Mouse (Mus musculus): ENCODE results near the gene Tomm40l. TPM values are rescaled to one million over a fixed set of nuclear protein-coding genes. Genes with fewer than 3 reads are reported as not detected.

Tomm40l gene
- polyA plus RNA-seq, 1 experiment = 26.9 TPM

GRCm38 (mm10) chr1:171187851-171188700, 34.2 kb downstream of the Tomm40l start:
- TF ChIP-seq CTCF (IDR thresholded peaks at IDR 0.05; ENCODE audit: borderline replicate concordance, insufficient read depth, low read length) (no peak), POLR2A (IDR thresholded peaks at IDR 0.05; ENCODE audit: low read depth, low read length) (no peak)
- Histone ChIP-seq H3K4me3 (ENCODE audit: insufficient read depth, low read length) (no peak overlapping the region), H3K27ac (ENCODE audit: insufficient read depth, low read length) (no peak overlapping the region), H3K4me1 (ENCODE audit: control insufficient read depth, insufficient read depth, low read length) (peaks cover 7% of the 10 kb centered on the region; the same call in 1 of the 2 replicates)

GRCm38 (mm10) chr1:171185655-171186054, 36.7 kb downstream of the Tomm40l start:
- no peak overlapping the region for H3K4me3 ChIP-seq (ENCODE audit: insufficient read depth, low read length)
- TF ChIP-seq CTCF (IDR thresholded peaks at IDR 0.05; ENCODE audit: borderline replicate concordance, insufficient read depth, low read length) (no peak), POLR2A (IDR thresholded peaks at IDR 0.05; ENCODE audit: low read depth, low read length) (no peak)
- H3K27ac ChIP-seq (ENCODE audit: insufficient read depth, low read length) = no peak overlapping the region
- H3K4me1 ChIP-seq (ENCODE audit: control insufficient read depth, insufficient read depth, low read length) = peaks cover 7% of the 10 kb centered on the region; the same call in 1 of the 2 replicates

DNA sequence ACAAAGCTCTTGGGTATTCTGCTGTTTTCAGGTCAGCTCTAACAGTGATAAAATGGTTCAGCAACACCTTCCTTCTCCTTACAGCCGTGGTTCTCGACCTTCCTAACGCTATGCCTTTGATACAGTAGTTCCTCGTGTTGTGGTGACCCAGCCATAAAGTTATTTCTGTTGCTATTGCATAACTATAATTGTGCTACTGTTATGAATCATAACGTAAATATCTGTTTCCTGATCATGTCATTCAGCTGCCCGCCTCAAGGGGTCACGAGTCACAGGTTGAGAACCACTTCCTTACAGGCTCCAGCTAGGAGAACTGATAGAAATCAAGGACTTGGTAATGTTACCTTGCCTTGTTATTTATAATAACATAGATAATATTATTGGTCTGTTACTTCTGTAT, 38.0 kb downstream of the Tomm40l start:
- Histone ChIP-seq H3K4me1 (ENCODE audit: control insufficient read depth, insufficient read depth, low read length) (peaks cover 3% of the 10 kb centered on the region; the same call in 1 of the 2 replicates), H3K4me3 (ENCODE audit: insufficient read depth, low read length) (no peak overlapping the region)
- TF ChIP-seq POLR2A (IDR thresholded peaks at IDR 0.05; ENCODE audit: low read depth, low read length) (no peak), CTCF (IDR thresholded peaks at IDR 0.05; ENCODE audit: borderline replicate concordance, insufficient read depth, low read length) (no peak)

DNA sequence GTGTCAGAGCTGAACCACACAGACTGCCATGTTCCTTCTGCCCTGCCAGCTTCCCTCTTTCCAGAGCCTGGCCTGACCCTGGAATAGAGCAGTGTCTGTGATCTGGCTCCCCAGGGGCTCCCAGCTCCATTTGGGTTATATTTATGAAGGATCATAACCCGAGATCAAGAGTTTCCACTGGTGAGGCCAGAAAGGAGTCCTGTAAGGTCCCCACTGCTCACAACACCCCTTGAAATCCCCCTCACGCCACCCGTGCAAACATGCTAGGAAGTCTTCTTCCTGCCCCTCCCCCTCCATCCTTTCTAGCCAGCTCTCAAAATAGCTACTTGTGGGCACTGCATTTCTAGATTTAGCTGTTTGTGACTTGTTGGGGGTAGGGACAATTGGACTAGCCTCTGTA, 38.7 kb downstream of the Tomm40l start:
- Histone ChIP-seq H3K4me1 (ENCODE audit: control insufficient read depth, insufficient read depth, low read length) (peaks cover 3% of the 10 kb centered on the region; the same call in 1 of the 2 replicates), H3K4me3 (ENCODE audit: insufficient read depth, low read length) (no peak overlapping the region), H3K27ac (ENCODE audit: insufficient read depth, low read length) (no peak overlapping the region)
- TF ChIP-seq CTCF (IDR thresholded peaks at IDR 0.05; ENCODE audit: borderline replicate concordance, insufficient read depth, low read length) = no peak
- no peak for TF ChIP-seq POLR2A (IDR thresholded peaks at IDR 0.05; ENCODE audit: low read depth, low read length)

More for the DNA sequence above, 38.0 kb downstream of the Tomm40l start:
- no peak overlapping the region for H3K27ac ChIP-seq (ENCODE audit: insufficient read depth, low read length)

DNA sequence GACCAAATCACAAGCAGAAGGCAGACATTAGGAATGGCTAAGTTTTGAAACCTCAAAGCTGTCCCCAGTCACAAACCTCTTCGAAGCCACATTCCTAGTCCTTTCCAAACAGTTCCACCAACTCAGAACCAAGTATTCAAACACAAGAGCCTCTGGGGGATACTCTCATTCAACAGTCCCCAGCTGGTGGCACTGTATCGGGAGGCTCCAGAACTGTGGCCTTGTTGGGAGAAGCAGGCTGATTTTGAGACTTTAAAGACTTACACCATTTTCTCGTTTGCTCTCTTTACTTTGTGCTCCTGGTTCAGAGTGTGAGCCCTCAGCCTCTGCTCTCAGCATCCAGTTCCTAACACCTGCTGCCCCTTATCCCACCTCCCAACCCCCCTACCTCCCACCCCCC, 39.3 kb downstream of the Tomm40l start:
- TF ChIP-seq POLR2A (IDR thresholded peaks at IDR 0.05; ENCODE audit: low read depth, low read length) = no peak
- TF ChIP-seq CTCF (IDR thresholded peaks at IDR 0.05; ENCODE audit: borderline replicate concordance, insufficient read depth, low read length) = no peak
- Histone ChIP-seq H3K27ac (ENCODE audit: insufficient read depth, low read length) (no peak overlapping the region), H3K4me1 (ENCODE audit: control insufficient read depth, insufficient read depth, low read length) (peaks cover 3% of the 10 kb centered on the region; the same call in 1 of the 2 replicates), H3K4me3 (ENCODE audit: insufficient read depth, low read length) (no peak overlapping the region)

- no peak overlapping the region for H3K27ac ChIP-seq (ENCODE audit: insufficient read depth, low read length)
Measured at GRCm38 (mm10) chr1:171179487-171180171, 42.7 kb downstream of the Tomm40l start.

GRCm38 (mm10) chr1:171172779-171173178, 49.5 kb downstream of the Tomm40l start:
- Histone ChIP-seq H3K4me3 (ENCODE audit: insufficient read depth, low read length) (no peak overlapping the region), H3K27ac (ENCODE audit: insufficient read depth, low read length) (no peak overlapping the region), H3K4me1 (ENCODE audit: control insufficient read depth, insufficient read depth, low read length) (no peaks in the 10 kb centered on the region)
- TF ChIP-seq POLR2A (IDR thresholded peaks at IDR 0.05; ENCODE audit: low read depth, low read length) = no peak
- TF ChIP-seq CTCF (IDR thresholded peaks at IDR 0.05; ENCODE audit: borderline replicate concordance, insufficient read depth, low read length) = no peak

More at GRCm38 (mm10) chr1:171179487-171180171, 42.7 kb downstream of the Tomm40l start:
- H3K4me3 ChIP-seq (ENCODE audit: insufficient read depth, low read length) = no peak overlapping the region
- TF ChIP-seq POLR2A (IDR thresholded peaks at IDR 0.05; ENCODE audit: low read depth, low read length) = no peak
- no peak for TF ChIP-seq CTCF (IDR thresholded peaks at IDR 0.05; ENCODE audit: borderline replicate concordance, insufficient read depth, low read length)
- H3K4me1 ChIP-seq (ENCODE audit: control insufficient read depth, insufficient read depth, low read length) = peaks cover 3% of the 10 kb centered on the region; the same call in 1 of the 2 replicates

DNA sequence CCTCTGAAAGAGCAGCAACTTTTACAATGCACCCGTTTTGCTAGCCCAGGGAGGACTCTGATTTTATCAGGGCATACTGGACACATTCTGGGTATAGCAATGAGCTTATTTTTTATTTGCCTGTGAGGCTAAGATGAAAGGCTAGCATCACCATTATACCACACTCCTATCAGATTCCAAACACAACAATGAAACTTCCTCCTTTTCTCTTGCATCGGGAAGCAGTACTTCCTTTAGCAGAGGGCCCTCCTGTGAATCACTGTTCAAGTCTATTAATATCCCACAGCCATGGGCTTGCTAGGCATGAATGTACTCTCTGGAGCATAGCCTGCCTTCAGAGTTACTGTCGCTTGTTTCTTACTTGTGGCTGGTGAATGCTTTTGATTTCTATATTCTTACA, 51.2 kb downstream of the Tomm40l start:
- Histone ChIP-seq H3K4me3 (ENCODE audit: insufficient read depth, low read length) (no peak overlapping the region), H3K4me1 (ENCODE audit: control insufficient read depth, insufficient read depth, low read length) (no peaks in the 10 kb centered on the region), H3K27ac (ENCODE audit: insufficient read depth, low read length) (no peak overlapping the region)
- TF ChIP-seq POLR2A (IDR thresholded peaks at IDR 0.05; ENCODE audit: low read depth, low read length) (no peak), CTCF (IDR thresholded peaks at IDR 0.05; ENCODE audit: borderline replicate concordance, insufficient read depth, low read length) (no peak)

DNA sequence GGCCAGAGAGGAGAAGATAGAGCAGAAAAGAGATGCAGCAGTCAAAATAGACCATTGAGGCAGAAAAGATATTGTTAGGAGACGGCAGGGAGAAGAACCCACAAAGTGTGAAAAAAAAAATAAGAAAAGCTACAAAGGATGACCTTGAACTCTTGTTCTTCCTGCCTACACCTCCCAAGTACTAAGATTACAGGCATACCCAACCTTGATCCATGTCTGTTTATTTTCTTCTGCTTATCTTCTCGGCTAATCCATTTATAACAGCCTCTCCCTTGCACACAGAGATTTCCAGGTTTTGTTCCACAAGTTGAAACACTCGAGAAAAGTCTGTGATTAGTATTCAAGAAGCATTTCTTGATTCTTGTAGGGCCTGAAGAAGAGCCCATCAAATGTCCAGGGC, 52.4 kb downstream of the Tomm40l start:
- H3K27ac ChIP-seq (ENCODE audit: insufficient read depth, low read length) = no peak overlapping the region
- H3K4me1 ChIP-seq (ENCODE audit: control insufficient read depth, insufficient read depth, low read length) = peaks cover 2% of the 10 kb centered on the region; the same call in 1 of the 2 replicates
- H3K4me3 ChIP-seq (ENCODE audit: insufficient read depth, low read length) = no peak overlapping the region
- no peak for TF ChIP-seq CTCF (IDR thresholded peaks at IDR 0.05; ENCODE audit: borderline replicate concordance, insufficient read depth, low read length)
- no peak for TF ChIP-seq POLR2A (IDR thresholded peaks at IDR 0.05; ENCODE audit: low read depth, low read length)

Data from embryonic fibroblast, embryonic 13.5 days (primary cell).